Mouse (Mus musculus) thymus, postnatal 36 days (tissue): ENCODE measurements around the gene Adssl1.
A peak's percentile ranks its signal among the peaks of the same experiment; 100 is the strongest.

Experiments
- DNase-seq, 2 experiments: peaks; one replicate each; pipeline ENCODE4 v3.0.0; 2022; ENCODE audit warnings: mixed read lengths in 2 of 2

Gene Adssl1

GRCm38 (mm10) chr12:112679027-112679996 lies 59.5 kb downstream of the Adssl1 start:
- peak; percentile 50 to 60 for DNase-seq

DNA sequence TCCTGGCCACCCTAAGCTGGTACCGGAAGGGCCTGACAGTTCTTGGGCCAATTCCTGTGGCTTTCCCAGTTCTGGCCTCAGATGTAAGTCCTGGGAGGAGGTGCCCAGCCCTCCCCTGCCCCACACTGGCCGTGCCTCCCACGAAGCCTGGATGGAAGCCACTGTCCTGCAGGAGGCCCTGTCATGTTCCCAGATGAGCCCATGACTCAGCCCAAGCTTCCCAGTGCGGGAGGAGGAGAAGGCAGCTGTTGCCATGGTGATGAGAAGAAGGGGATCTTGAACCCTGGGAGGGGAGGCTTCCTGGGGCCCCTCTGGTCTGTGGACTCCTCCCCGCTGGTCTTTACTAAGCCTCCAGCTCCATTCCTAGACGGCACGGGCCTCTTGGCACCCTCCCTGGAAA lies 63.5 kb downstream of the Adssl1 start:
- DNase-seq = no peak

- no peak for DNase-seq
Observed at GRCm38 (mm10) chr12:112688458-112688857, 68.6 kb downstream of the Adssl1 start.
